Mouse (Mus musculus) forebrain, postnatal 0 days (tissue): ENCODE data around the gene Traf6. TPM values are rescaled to one million over a fixed set of nuclear protein-coding genes. Genes with fewer than 3 reads are reported as not detected.

Source experiments
- ATAC-seq: fragments of 200-750 bp; cut with Nextera tagmentation; 2 replicates; pipeline ENCODE4 v1.8.0; 2017; ENCODE audit warnings: mild to moderate bottlenecking, moderate library complexity
- DNase-seq: peaks from one replicate; pipeline ENCODE4 v3.0.0-alpha.2; 2015
- H3K27ac ChIP-seq: fragments of 300-500 bp; sonication (generic); 2 replicates; pipeline ENCODE4 v1.5.1; 2014; ENCODE audit warnings: low read depth, mild to moderate bottlenecking, antibody characterized with exemption, low read length, moderate library complexity, mixed read lengths
- H3K27me3 ChIP-seq: fragments of 300-500 bp; sonication (generic); 2 replicates; pipeline ENCODE4 v1.6.1; 2014; ENCODE audit warnings: mild to moderate bottlenecking, low read length, mixed read lengths; ENCODE audit not compliant: insufficient read depth
- H3K36me3 ChIP-seq: fragments of 300-500 bp; sonication (generic); 2 replicates; pipeline ENCODE4 v1.6.1; 2014; ENCODE audit warnings: mild to moderate bottlenecking, moderate library complexity; ENCODE audit not compliant: insufficient read depth
- H3K4me1 ChIP-seq: fragments of 300-500 bp; sonication (generic); 2 replicates; pipeline ENCODE4 v1.6.1; 2014; ENCODE audit warnings: antibody characterized with exemption; ENCODE audit not compliant: insufficient read depth
- H3K4me2 ChIP-seq: fragments of 300-500 bp; sonication (generic); 2 replicates; pipeline ENCODE4 v1.6.1; 2014; ENCODE audit warnings: low read depth, mild to moderate bottlenecking, moderate library complexity
- H3K4me3 ChIP-seq: fragments of 300-500 bp; sonication (generic); 2 replicates; pipeline ENCODE4 v1.5.1; 2014; ENCODE audit warnings: low read depth, low read length, mixed read lengths
- H3K9ac ChIP-seq: fragments of 300-500 bp; sonication (generic); 2 replicates; pipeline ENCODE4 v1.6.1; 2014; ENCODE audit warnings: mild to moderate bottlenecking
- H3K9me3 ChIP-seq: fragments of 300-500 bp; sonication (generic); 2 replicates; pipeline ENCODE4 v1.6.1; 2016; ENCODE audit warnings: low read length
- CTCF ChIP-seq: sonication (generic); IDR thresholded peaks from 2 replicates; pipeline ENCODE4 v1.5.1; 2016; ENCODE audit warnings: antibody characterized with exemption, control low read depth, low read depth
- WGBS: fragments of 180-500 bp; shearing (Covaris S2); extraction: QIAGEN DNeasy Blood & Tissue Kit; methylation state at CpG from one replicate; pipeline ENCODE4 v1.1.7; 2014; 5-methylcytosine and 5-hydroxymethylcytosine counted together
- polyA plus RNA-seq: library from polyadenylated mRNA; unstranded; fragments of >200 nt; fragmentation: Nextera tagmentation; extraction: Ambion mirVana; gene quantifications from 2 replicates; pipeline ENCODE4 v1.2.1, GENCODE M21; 2015
- total RNA-seq: library from RNA; depleted of rRNA; stranded (reverse); fragments of >200 nt; gene quantifications from 2 replicates; pipeline ENCODE4 v1.2.3, GENCODE M21; 2014

The Traf6 gene
- total and polyA plus RNA-seq, 2 experiments from 2014 or later: 7.4 to 26.0 TPM

DNA sequence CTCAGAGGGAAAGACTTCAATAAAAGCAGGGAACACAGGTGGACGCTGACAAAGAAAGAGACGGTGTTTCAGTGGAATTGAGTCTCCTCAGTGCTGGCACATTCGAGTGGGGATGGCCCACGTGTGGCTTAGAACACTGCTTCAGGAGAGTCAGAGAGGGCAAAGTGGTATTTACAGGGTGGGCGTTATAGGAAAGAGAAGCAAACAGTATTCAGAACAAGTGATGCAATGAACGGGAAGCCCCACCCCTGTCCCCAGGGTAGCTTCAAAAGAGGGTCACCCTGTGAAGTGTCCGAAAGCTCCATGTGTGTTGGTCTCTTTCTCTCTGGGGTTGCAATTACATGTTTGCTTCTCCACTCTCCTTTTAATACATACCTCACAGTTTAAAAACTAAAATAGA lies 17.4 kb downstream of the Traf6 start:
- Histone ChIP-seq H3K9ac (no peak overlapping the region), H3K27me3 (no peaks in the 10 kb centered on the region), H3K4me3 (no peak overlapping the region), H3K4me2 (no peak overlapping the region), H3K36me3 (peaks cover 51% of the 10 kb centered on the region), H3K4me1 (no peaks in the 10 kb centered on the region), H3K27ac (no peak overlapping the region), H3K9me3 (no peaks in the 10 kb centered on the region)
- 89% methylated on average over 7 of the region's 7 CpGs for WGBS
- ATAC-seq (no peak), DNase-seq (no peak)
- no peak for TF ChIP-seq CTCF

GRCm38 (mm10) chr2:101699284-101699683 lies 21.1 kb downstream of the Traf6 start:
- 94% methylated on average over 4 of the region's 4 CpGs for WGBS
- H3K4me2 ChIP-seq: no peak overlapping the region
- DNase-seq: no peak
- H3K27me3 ChIP-seq: no peaks in the 10 kb centered on the region
- H3K36me3 ChIP-seq: peaks cover 42% of the 10 kb centered on the region
- no peak overlapping the region for H3K4me3 ChIP-seq
- H3K9ac ChIP-seq: no peak overlapping the region
- H3K9me3 ChIP-seq: no peaks in the 10 kb centered on the region
- H3K27ac ChIP-seq: no peak overlapping the region
- ATAC-seq: no peak
- TF ChIP-seq CTCF: no peak
- H3K4me1 ChIP-seq: no peaks in the 10 kb centered on the region

DNA sequence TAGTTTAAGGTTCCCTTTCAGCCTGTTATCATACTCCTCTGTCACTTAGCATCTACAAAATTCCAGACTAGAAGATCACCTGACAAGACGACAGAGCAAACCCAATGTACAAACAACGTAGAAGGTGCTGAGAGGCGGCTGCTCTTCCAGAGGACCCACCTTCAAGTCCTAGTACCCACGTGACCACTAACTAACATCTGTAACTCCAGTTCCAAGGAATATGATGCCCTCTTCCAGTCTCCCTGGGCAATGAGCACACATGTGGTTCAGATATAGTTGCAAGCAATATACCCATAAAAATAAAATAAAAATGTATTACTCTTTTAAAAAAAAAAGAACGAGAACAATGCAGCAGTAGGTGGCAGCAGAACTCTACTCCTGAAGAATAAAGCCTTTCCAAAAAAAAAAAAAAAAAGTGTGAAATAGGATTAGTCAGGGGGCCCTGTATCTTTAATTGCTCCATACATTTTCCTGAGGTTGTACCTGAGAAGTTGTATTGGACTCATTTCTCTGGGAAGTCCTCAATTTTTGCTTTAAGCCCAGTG lies 27.8 kb downstream of the Traf6 start:
- Histone ChIP-seq H3K27me3 (no peaks in the 10 kb centered on the region), H3K4me1 (no peaks in the 10 kb centered on the region), H3K4me2 (no peak overlapping the region), H3K36me3 (0 out of 2 replicates have a peak, but pooled peaks cover under 1% of the 10 kb centered on the region), H3K4me3 (no peak overlapping the region), H3K27ac (no peak overlapping the region), H3K9me3 (no peaks in the 10 kb centered on the region), H3K9ac (no peak overlapping the region)
- ATAC-seq (no peak), DNase-seq (peak; percentile 66)
- peak; percentile 67 for TF ChIP-seq CTCF
- WGBS: 46% methylated on average over 5 of the region's 5 CpGs

GRCm38 (mm10) chr2:101711608-101712007 lies 33.4 kb downstream of the Traf6 start:
- DNase-seq (no peak), ATAC-seq (no peak)
- Histone ChIP-seq H3K4me1 (no peaks in the 10 kb centered on the region), H3K4me2 (no peak overlapping the region), H3K9ac (no peak overlapping the region), H3K27ac (no peak overlapping the region), H3K9me3 (no peaks in the 10 kb centered on the region), H3K36me3 (no peaks in the 10 kb centered on the region), H3K4me3 (no peak overlapping the region), H3K27me3 (no peaks in the 10 kb centered on the region)
- TF ChIP-seq CTCF: no peak
- 88% methylated on average over 3 of the region's 3 CpGs for WGBS

DNA sequence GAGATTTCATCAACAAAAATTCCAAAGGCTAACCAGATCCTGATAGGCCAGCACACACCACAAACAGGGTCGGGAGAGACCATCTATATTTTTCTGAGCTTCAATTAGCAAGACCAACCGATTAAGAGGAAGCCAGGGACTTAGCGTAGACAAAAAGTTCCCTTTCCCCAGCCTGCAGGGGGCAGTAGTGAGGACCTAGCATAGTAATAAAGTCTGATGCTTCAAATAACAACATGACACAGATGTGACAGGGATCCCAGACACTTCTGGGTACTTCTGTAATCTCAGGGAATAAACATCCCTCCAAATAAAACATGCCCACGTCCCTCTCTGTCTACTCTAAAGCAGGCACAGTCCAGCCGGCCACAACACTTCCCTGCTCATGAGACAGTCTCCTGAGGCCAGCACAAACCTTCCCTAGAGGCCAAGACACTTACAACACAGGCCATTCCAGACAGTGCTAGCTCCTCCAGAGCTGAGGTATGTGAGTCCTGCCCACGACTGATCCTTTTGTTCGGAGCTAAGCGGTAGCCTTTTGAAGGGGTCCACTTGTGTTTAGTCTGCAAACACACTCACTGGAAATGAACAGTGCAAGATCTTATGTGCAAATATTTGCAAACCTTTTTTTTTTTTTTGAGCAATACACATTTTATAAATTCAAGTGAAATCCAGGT lies 37.6 kb downstream of the Traf6 start:
- DNase-seq (no peak), ATAC-seq (no peak)
- 80% methylated on average over 8 of the region's 8 CpGs for WGBS

DNA sequence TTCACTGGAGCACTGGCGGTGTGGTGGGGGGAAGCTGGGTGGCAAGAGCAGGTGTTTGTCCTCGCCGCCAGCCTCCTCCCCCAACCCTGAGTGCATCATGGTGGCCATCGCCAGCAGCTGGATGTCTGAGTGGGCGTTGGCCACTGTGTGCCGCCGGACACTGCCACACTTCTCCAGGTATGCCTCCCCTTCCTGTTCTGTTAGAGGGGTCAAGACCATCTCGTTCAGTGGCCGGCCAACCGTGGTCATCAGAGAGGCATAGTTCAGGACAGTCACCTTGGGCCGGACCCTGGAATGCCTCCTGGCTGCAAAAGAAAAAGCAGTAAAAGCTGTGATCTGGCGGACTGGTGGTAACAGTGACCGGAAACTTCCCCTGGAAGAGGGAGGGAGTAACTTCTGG lies 38.9 kb downstream of the Traf6 start:
- no peaks in the 10 kb centered on the region for H3K27me3 ChIP-seq
- no peaks in the 10 kb centered on the region for H3K36me3 ChIP-seq
- no peak for TF ChIP-seq CTCF
- ATAC-seq (no peak), DNase-seq (no peak)
- H3K27ac ChIP-seq: no peak overlapping the region
- H3K4me1 ChIP-seq: no peaks in the 10 kb centered on the region
- WGBS: over 99% methylated on average over 13 of the region's 13 CpGs
- no peak overlapping the region for H3K4me2 ChIP-seq
- no peaks in the 10 kb centered on the region for H3K9me3 ChIP-seq
- no peak overlapping the region for H3K9ac ChIP-seq
- H3K4me3 ChIP-seq: no peak overlapping the region

More for the DNA sequence above, 37.6 kb downstream of the Traf6 start:
- H3K4me3 ChIP-seq: no peak overlapping the region
- no peak overlapping the region for H3K27ac ChIP-seq
- no peak overlapping the region for H3K4me2 ChIP-seq
- no peaks in the 10 kb centered on the region for H3K4me1 ChIP-seq
- no peaks in the 10 kb centered on the region for H3K9me3 ChIP-seq
- no peaks in the 10 kb centered on the region for H3K36me3 ChIP-seq
- no peak overlapping the region for H3K9ac ChIP-seq
- H3K27me3 ChIP-seq: no peaks in the 10 kb centered on the region
- TF ChIP-seq CTCF: peak; percentile 30

DNA sequence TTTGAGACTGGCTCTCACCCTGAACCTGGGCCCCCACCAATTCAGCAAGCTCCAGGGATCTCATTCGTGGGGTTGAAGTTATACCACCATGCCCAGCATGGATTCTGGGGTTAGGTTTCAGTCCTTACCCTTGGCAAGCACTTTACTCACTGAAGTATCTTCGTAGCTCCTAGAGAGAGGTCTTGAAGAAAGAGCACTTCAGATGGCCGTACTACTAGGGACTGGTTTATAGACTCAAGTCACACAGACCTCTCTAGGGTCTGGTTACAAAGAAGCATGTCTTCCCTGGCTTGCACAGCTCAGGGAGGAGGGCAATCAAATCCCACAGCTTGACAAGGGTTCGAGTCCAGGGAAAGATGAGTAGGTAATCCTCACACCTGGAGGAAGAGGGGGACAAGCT lies 43.6 kb downstream of the Traf6 start:
- Histone ChIP-seq H3K4me2 (no peak overlapping the region), H3K9me3 (no peaks in the 10 kb centered on the region), H3K4me3 (no peak overlapping the region), H3K9ac (no peak overlapping the region), H3K27ac (no peak overlapping the region), H3K4me1 (no peaks in the 10 kb centered on the region; the same call in 1 of the 2 replicates), H3K36me3 (no peaks in the 10 kb centered on the region), H3K27me3 (no peaks in the 10 kb centered on the region)
- ATAC-seq (no peak), DNase-seq (no peak)
- no peak for TF ChIP-seq CTCF
- WGBS: 82% methylated on average over 4 of the region's 4 CpGs
